Mouse (Mus musculus) liver, embryonic 11.5 days (tissue): ENCODE data around the gene Pim2. TPM values are rescaled to one million over a fixed set of nuclear protein-coding genes. Genes with fewer than 3 reads are reported as not detected.
A peak's percentile ranks its signal among the peaks of the same experiment; 100 is the strongest.

Source experiments
- ATAC-seq: fragments of 200-750 bp; cut with Nextera tagmentation; replicated peaks from 2 replicates; pipeline ENCODE4 v1.8.0; 2017; ENCODE audit warnings: moderate number of reproducible peaks, mild to moderate bottlenecking, moderate TSS enrichment, moderate library complexity; ENCODE audit not compliant: low FRiP score
- DNase-seq: peaks from one replicate; pipeline ENCODE4 v3.0.0-alpha.2; 2017; ENCODE audit warnings: low spot score
- H3K27ac ChIP-seq: fragments of 300-500 bp; sonication (generic); 2 replicates; pipeline ENCODE4 v1.5.1; 2014; ENCODE audit warnings: mild to moderate bottlenecking, low read depth, low read length, control low read depth
- H3K27me3 ChIP-seq: fragments of 300-500 bp; sonication (generic); replicated peaks from 2 replicates; pipeline ENCODE4 v1.6.1; 2014; ENCODE audit warnings: low read length, mixed read lengths; ENCODE audit not compliant: control insufficient read depth, insufficient read depth
- H3K36me3 ChIP-seq: fragments of 300-500 bp; sonication (generic); 2 replicates; pipeline ENCODE4 v1.6.1; 2014; ENCODE audit warnings: mild to moderate bottlenecking, low read length, moderate library complexity, mixed read lengths; ENCODE audit not compliant: control insufficient read depth, insufficient read depth
- H3K4me1 ChIP-seq: fragments of 300-500 bp; sonication (generic); replicated peaks from 2 replicates; pipeline ENCODE4 v1.6.1; 2014; ENCODE audit warnings: low read length, mixed read lengths; ENCODE audit not compliant: control insufficient read depth, insufficient read depth
- H3K4me2 ChIP-seq: fragments of 300-500 bp; sonication (generic); 2 replicates; pipeline ENCODE4 v1.6.1; 2014; ENCODE audit warnings: mild to moderate bottlenecking, control low read depth, moderate library complexity
- H3K4me3 ChIP-seq: fragments of 300-500 bp; sonication (generic); 2 replicates; pipeline ENCODE4 v1.5.1; 2014; ENCODE audit warnings: low read depth, low read length, control low read depth
- H3K9ac ChIP-seq: fragments of 300-500 bp; sonication (generic); 2 replicates; pipeline ENCODE4 v1.6.1; 2014; ENCODE audit warnings: low read depth, low read length, control low read depth
- H3K9me3 ChIP-seq: fragments of 300-500 bp; sonication (generic); 2 replicates; pipeline ENCODE4 v1.6.1; 2016; ENCODE audit warnings: low read length, inconsistent platforms, mixed read lengths; ENCODE audit not compliant: control insufficient read depth
- WGBS: fragments of 180-500 bp; shearing (Covaris S2); extraction: QIAGEN DNeasy Blood & Tissue Kit; methylation state at CpG from one replicate; pipeline ENCODE4 v1.1.7; 2014; 5-methylcytosine and 5-hydroxymethylcytosine counted together
- polyA plus RNA-seq: library from polyadenylated mRNA; unstranded; fragments of >200 nt; fragmentation: Nextera tagmentation; extraction: Ambion mirVana; gene quantifications from 2 replicates; pipeline ENCODE4 v1.2.1, GENCODE M21; 2014

Gene Pim2
- 6.8 and 8.5 TPM in 2 replicates for polyA plus RNA-seq

DNA sequence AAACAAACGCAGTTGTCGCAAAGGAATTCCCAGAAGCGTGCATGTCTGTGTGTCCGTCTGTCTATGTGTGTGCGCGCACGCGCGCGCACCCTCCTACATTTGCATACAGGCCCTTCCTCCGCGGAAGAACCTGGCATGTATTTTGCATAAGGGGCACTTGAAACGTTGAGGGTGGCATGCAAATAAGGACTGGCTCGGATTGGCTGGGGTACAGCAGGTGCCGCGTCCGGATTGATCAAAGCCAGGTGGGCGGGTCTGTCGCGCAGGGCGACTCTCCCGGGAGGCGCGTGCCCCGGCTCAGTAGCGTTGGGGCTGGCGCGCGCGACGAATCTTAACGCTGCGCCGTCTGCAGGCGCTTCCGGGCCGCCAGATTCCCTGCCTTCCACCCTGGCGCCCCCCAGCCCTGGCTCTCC, at the start of gene Pim2:
TSS of gene Pim2 (plus strand) at position 256 of the 413 bp plus-strand sequence.
- WGBS, result 8% methylated on average over 37 of the region's 38 CpGs
- H3K4me2 ChIP-seq, result peak within 1 kb of the TSS; percentile 96
- H3K9ac ChIP-seq, result peak within 1 kb of the TSS; percentile 53; the same call in 1 of the 2 replicates
- peak within 1 kb of the TSS; percentile 58 for H3K4me3 ChIP-seq
- no peaks in the 10 kb centered on the region for H3K27me3 ChIP-seq
- H3K27ac ChIP-seq, result no peak within 1 kb of the TSS
- DNase-seq (peak; percentile 65), ATAC-seq (peak; percentile 96)
- peaks cover 3% of the 10 kb centered on the region; the same call in 1 of the 2 replicates for H3K36me3 ChIP-seq
- no peaks in the 10 kb centered on the region for H3K9me3 ChIP-seq
- peaks cover 3% of the 10 kb centered on the region; the same call in 1 of the 2 replicates for H3K4me1 ChIP-seq

DNA sequence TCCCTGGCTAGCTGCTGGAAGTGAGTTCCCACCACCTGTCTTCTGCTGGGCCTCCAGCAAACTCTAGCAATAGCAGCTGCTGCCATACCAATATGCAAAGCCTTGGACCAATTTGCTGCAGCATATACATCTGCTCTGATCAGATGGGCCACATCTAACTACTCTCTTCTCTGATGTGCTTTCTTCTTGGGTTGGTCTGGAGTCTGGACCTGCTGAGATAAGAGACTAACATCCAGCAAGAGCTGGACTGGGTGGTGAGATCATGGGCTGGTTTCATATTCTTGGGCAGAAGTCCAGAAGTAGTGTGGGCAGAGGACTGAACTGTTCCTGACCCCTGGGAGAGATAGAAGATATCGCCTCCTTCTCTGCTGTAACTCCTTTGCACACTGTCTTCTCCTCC, 40.9 kb upstream of the Pim2 start:
- no peak overlapping the region for H3K4me3 ChIP-seq
- DNase-seq, result no peak
- WGBS, result 60% methylated on average over 1 of the region's 1 CpGs
- no peaks in the 10 kb centered on the region for H3K36me3 ChIP-seq
- H3K27me3 ChIP-seq, result no peaks in the 10 kb centered on the region
- peak; percentile 56 for ATAC-seq
- H3K4me1 ChIP-seq, result peaks cover 7% of the 10 kb centered on the region
- H3K4me2 ChIP-seq, result peak overlapping the region; percentile 17; the same call in 1 of the 2 replicates
- H3K27ac ChIP-seq, result peak overlapping the region; percentile 78
- no peaks in the 10 kb centered on the region for H3K9me3 ChIP-seq
- no peak overlapping the region for H3K9ac ChIP-seq

DNA sequence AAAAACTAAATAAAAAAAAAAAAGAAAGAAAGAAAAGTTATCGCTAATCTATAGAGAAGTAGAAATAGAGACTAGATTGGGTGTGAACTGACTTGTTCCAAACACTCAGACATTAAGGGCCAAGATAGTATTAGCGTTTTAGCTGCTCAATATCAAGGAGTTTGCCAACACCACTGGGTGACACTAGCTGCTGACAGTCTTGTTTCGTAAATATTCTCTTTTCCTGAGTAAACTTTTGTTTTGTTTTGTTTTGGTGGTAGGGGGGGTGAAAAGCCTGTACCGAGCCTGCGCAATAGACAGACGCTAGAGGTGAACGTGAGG, 37.3 kb upstream of the Pim2 start:
- WGBS, result 9% methylated on average over 7 of the region's 7 CpGs
- peak overlapping the region; percentile 55 for H3K4me2 ChIP-seq
- no peak for DNase-seq
- peaks cover 7% of the 10 kb centered on the region for H3K4me1 ChIP-seq
- peak overlapping the region; percentile 65; the same call in 1 of the 2 replicates for H3K27ac ChIP-seq
- H3K36me3 ChIP-seq, result no peaks in the 10 kb centered on the region
- H3K27me3 ChIP-seq, result no peaks in the 10 kb centered on the region
- H3K9me3 ChIP-seq, result no peaks in the 10 kb centered on the region
- no peak for ATAC-seq
- peak overlapping the region; percentile 83; the same call in 1 of the 2 replicates for H3K4me3 ChIP-seq
- H3K9ac ChIP-seq, result no peak overlapping the region

DNA sequence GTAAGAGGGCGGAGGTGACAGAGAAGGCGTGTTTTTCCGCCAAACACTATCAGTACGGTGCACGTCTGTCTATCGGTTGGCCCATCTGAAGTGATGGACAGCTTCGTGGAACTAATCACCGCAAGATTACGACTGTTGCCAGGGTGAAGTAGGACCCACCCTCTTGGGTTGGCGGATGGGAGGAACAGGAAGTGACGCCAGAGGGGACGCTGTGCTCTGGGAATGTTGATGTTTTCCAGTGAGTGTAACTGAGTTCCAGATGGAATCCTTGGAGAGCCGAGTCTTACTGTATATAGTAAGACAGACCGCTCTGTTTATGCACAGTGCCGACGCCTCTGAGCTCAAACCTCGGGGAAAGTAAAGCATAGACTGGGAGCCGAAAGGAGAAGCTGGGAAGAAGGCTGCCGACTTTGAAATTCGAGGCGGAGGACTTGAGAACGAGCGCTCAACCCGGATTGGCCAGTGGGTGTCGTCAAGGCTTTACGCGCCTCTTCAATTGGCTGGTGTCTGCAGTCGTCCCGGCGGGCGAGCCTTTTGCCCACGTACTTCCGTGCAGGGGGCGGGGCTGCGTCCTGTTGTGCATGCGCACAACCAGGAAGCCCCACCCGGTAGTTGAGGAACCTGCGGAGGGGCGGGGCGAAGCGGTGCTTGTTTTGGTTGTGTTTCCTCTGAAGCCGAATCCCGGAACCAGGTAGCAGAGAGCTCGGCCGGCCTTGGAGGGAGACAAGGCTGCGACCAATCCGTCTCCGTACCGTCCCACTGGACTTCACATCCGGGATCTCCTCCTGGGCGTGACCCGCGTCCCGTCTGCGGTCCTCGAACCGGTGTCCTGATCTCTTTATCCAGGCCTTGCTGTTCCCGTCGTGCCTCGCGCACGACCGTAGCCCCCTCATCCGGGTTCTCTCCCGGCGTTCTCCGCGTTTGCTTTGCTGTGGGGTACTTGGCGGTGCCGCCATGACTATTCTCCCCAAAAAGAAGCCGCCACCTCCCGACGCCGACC, 36.6 kb upstream of the Pim2 start, which contains the start of gene Otud5:
TSS of gene Otud5 (plus strand) at position 202 of the 1,000 bp plus-strand sequence.
- Histone ChIP-seq H3K27ac (peak within 1 kb of the TSS; percentile 88), H3K36me3 (no peaks in the 10 kb centered on the region), H3K4me3 (peak within 1 kb of the TSS; percentile 83), H3K9ac (peak within 1 kb of the TSS; percentile 79), H3K9me3 (no peaks in the 10 kb centered on the region), H3K4me1 (peaks cover 5% of the 10 kb centered on the region), H3K27me3 (no peaks in the 10 kb centered on the region), H3K4me2 (peak within 1 kb of the TSS; percentile 84)
- DNase-seq, result peak; percentile 89
- WGBS, result 9% methylated on average over 70 of the region's 74 CpGs
- peak; percentile 93 for ATAC-seq

DNA sequence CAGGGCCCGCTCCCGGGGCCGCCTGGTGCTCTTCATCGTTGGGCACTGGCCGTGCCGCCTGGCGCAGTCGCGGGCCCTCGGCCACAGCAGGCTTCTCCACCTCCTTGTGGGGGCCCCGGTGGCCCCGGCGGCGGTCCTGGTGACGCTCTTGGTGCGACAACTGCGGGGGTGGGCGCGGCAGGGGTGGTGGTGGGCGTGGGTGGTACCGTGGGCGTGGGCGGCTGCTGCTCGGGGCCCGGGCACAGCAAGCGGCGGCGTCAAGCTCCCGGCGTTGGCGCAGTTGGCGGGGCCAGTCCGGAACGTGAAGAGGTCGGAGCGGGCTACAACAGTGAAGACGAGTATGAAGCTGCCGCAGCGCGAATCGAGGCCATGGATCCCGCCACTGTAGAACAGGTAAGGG, 35.7 kb upstream of the Pim2 start:
- DNase-seq (peak; percentile 40), ATAC-seq (no peak)
- H3K27me3 ChIP-seq, result no peaks in the 10 kb centered on the region
- peak overlapping the region; percentile 88 for H3K27ac ChIP-seq
- peak overlapping the region; percentile 84 for H3K4me2 ChIP-seq
- no peaks in the 10 kb centered on the region; the same call in 1 of the 2 replicates for H3K4me1 ChIP-seq
- H3K9me3 ChIP-seq, result no peaks in the 10 kb centered on the region
- H3K36me3 ChIP-seq, result no peaks in the 10 kb centered on the region
- WGBS, result 9% methylated on average over 33 of the region's 42 CpGs
- peak overlapping the region; percentile 79 for H3K9ac ChIP-seq
- H3K4me3 ChIP-seq, result peak overlapping the region; percentile 83

DNA sequence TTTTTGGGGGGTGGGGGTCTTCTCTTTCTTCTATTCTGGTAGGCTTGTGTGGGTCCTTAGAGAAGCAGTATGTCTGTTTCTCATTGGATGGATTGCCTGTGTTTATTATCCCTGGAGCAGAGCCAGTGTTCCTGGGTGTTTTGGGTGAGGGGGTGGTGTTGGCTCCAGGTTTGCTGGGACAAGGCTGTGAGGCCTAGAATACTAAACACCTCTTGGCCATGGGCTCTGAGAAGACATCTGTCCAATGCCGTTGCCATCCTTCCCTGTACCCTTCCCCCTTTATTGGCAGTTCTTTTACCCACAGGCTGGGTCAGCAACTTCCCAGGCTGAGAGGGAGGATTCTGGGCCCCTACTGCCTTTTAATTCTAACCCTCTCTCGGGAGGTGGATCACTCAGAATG, 30.2 kb upstream of the Pim2 start:
- Histone ChIP-seq H3K9ac (no peak overlapping the region), H3K4me3 (no peak overlapping the region), H3K9me3 (no peaks in the 10 kb centered on the region), H3K4me1 (no peaks in the 10 kb centered on the region; the same call in 1 of the 2 replicates), H3K4me2 (no peak overlapping the region), H3K36me3 (no peaks in the 10 kb centered on the region; the same call in 1 of the 2 replicates), H3K27me3 (no peaks in the 10 kb centered on the region), H3K27ac (no peak overlapping the region)
- no peak for ATAC-seq
- 69% methylated on average over 2 of the region's 2 CpGs for WGBS
- DNase-seq, result no peak

DNA sequence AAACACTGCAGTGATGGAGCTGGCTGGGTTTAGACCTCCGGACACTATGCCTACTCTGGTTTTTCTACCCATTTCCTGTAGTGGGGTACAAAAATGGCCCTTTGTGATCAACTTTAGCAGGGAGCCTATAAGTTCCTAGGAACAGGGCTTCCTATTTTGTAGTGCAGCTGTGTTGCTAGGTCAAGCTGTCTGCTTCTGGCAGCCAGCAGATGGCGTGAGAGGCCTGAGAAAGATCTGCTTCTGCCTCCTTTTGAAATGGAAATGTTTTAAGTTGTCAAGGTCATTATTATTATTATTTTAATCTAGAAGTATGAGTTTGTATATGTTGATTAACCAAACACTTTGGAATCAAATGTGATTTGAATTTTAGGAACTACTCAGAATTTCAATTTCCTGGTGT, 23.5 kb upstream of the Pim2 start:
- WGBS, result 37% methylated on average over 2 of the region's 2 CpGs
- ATAC-seq, result no peak
- Histone ChIP-seq H3K9me3 (no peaks in the 10 kb centered on the region), H3K4me2 (no peak overlapping the region), H3K36me3 (no peaks in the 10 kb centered on the region; the same call in 1 of the 2 replicates), H3K4me1 (no peaks in the 10 kb centered on the region; the same call in 1 of the 2 replicates), H3K9ac (no peak overlapping the region), H3K27me3 (no peaks in the 10 kb centered on the region), H3K4me3 (no peak overlapping the region), H3K27ac (no peak overlapping the region)
- DNase-seq, result no peak

DNA sequence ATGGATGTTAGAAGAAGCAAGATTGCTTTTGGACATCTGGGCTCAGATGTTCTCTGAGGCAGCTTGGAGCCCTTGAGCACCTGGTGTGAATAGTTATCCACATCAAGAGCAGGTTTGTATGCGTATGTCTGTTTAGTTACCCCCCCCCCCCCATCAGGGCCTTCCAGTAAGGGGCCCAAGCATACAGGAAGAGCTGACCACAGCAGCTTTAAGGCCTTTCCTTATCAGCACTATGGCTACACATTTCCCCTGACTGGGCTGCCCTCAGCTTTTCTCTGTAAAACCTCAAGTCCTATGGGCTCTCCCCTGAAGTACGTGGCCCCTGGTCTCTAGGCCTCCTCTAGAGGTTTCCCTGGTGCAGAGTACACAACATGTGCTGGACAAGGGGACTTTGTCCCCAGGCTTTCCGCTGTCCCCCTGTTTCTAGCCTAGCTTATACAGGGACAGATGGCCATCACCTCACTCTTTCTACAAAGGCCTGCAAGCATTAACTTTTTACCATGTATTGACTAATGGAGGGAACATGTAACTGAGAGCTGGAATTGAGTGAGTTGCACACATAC, 18.8 kb upstream of the Pim2 start:
- Histone ChIP-seq H3K4me2 (no peak overlapping the region), H3K27me3 (no peaks in the 10 kb centered on the region), H3K27ac (no peak overlapping the region), H3K9ac (no peak overlapping the region), H3K4me3 (no peak overlapping the region), H3K4me1 (peaks cover 3% of the 10 kb centered on the region), H3K36me3 (no peaks in the 10 kb centered on the region; the same call in 1 of the 2 replicates), H3K9me3 (no peaks in the 10 kb centered on the region)
- ATAC-seq (no peak), DNase-seq (no peak)
- WGBS, result 44% methylated on average over 3 of the region's 3 CpGs
